Mouse (Mus musculus) T-helper 17 cell (primary cell): ENCODE results near the gene Tspan9.

Experiments
- in situ Hi-C, 2 experiments: fragments of 300-600 bp; cut with MboI, MseI; formaldehyde crosslinking; loops; 1 replicate in 1 of 2; 2 replicates in 1 of 2; pipeline ENCODE4 v1.15.1; 2025; ENCODE audit warnings: high pct_unique_total_duplicates in 2 of 2

Gene Tspan9

DNA sequence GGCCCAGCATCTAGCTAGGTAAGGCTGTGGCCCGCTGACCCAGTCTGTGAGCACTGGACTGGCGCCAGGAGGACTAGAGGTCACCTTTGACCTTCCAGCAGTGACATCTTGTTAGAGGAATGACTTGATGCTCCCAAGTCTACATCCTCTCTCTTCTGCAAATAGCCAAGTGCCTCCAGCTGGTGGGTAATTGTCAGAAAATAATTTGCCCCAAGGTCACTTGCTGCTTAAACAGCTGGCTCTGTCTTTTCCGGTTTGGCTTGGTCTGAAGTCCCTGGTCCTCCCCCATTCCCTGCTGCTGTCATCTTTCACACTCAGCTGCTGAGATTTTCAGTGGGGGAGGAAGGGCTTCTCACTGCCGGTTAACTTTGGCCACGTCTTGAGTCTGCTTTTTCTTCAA is 210.7 kb downstream of the Tspan9 start:
- in situ Hi-C loops: loop anchor here in 1 of 2 experiments (5.0 kb wide), 1 partner anchor 385 kb away; no protein-coding TSS in a partner anchor

DNA sequence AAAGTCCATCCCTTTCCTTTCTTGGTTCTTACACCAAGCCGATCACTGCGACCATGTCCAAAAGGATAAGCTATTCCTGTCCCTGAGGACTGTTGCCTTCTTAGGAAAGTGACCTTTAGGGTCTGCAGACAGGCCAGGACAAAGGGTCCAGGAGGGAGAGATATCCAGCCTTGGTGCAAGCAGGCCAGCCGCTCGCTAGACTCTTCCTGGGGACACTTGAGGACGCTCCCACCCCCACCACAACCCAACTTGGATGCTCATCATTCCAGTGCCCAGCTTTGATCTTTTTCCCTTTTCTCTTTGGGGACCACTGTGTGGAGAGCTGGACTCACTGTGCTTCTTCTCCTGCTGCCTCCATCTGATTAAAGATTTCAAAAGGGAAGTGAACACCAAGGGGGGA is 214.7 kb downstream of the Tspan9 start:
- in situ Hi-C loops: no loop called here

DNA sequence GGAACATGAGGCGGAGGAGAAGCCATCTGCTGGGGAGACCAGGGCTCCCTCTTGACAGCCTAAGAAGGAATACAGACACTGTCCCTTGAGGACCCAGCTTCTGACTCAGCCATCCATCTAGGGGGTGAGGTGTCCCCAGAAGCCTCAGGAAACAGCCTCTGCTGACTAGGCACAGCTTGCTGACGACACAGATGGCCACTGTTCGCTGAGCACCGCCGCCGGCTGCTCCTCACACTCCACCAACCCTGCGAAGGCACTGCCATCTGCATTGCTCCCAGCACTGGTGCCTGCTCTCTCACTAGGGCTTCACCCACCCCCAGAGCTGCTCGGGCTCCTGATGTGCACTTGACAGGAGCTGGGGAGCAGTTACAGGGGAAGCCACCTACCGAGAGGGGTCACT is 217.5 kb downstream of the Tspan9 start:
- in situ Hi-C loops: no loop called here

DNA sequence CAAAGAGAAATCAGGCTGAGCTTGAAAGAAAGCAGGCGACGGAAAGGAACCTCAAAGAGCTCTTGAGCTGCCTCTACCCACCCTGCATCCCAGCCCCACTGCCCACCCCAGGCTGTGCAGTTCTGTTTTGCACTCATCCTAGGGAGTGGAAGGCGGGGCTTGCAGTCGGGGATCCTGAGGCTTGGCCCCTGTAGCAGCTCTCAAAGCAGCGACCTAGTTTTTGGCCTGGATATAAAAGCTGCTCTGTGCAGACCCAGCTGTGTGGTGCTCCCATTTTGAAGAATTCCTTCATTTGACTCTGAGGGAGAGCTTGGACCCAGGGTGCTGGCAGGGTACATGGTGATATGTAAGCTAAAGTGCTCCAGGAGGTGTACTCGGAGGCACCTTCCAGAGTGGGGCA is 218.6 kb downstream of the Tspan9 start:
- in situ Hi-C loops: no loop called here

DNA sequence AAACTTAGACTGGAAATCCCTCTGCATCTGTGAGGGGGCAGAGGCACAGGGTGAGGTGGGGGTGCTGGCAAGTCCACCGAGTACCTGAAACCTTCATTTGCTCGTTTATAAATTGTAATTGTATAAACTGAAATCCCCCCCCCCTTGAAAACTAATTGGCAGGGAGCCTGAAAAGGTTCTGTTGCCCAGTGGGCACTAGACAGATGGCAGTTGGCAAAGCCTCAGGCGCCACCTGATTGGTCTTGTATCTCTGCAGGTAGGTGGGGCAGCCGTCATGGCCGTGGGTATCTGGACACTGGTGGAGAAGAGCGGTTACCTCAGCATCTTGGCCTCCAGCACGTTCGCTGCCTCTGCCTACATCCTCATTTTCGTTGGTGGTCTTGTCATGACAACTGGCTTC is 220.1 kb downstream of the Tspan9 start:
- in situ Hi-C loops: no loop called here

DNA sequence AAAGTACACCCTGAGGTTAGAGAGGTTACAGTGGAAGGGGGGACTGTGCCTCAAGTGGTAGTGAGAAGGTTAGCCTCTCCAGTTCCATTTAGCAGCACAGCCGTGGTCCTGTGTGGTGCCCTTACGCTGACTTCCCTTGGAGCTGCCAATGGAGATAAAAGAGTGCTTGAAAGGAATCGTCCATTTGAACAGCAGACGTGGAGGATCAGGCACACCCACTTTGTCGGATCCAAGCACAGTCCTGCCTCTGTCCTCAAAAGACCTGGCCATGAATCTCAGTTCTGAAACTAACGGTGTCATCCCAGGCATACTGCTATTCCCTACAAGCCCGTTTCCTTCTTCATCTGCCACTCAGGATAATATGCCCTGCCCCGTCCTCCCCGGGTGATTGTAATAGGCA is 221.4 kb downstream of the Tspan9 start:
- in situ Hi-C loops: no loop called here

DNA sequence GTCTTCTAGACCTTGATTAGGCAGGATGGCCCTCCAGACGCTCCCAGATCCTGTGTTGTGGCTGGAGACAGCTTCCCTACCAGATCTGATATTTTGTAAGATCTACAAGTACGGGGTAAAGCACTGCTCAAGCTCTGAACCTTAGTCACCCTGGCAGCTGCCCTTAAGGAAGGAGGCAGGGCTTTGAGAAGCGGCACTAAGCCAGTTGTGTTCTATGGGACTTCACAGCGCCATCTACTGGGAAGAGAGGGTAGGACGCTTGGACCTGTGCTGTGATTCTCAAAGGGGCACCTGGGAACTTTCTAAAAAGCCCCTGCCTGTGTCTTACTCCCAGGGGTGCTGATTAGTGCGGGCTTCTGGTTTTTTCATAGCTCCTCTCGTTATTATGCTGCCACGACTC is 222.7 kb downstream of the Tspan9 start:
- in situ Hi-C loops: no loop called here

DNA sequence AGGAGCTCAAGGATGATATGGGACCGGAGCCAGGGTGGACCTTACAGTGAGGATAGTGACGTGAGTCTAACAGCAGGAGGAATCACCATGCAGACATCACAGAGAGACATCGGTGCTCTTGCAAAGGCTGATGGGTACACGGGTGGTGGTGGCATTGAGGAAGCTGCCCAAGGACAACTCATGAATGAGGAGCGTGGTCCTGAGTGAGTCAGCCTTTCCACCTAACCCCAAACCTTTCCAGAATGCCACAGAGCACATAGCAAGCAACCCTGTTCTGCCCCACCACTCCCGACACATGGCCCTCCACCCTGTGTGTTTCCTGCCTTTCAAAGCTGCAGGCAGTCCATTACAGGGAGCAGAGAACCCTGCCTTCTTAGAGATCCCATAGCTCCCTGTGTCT is 223.9 kb downstream of the Tspan9 start:
- in situ Hi-C loops: no loop called here

DNA sequence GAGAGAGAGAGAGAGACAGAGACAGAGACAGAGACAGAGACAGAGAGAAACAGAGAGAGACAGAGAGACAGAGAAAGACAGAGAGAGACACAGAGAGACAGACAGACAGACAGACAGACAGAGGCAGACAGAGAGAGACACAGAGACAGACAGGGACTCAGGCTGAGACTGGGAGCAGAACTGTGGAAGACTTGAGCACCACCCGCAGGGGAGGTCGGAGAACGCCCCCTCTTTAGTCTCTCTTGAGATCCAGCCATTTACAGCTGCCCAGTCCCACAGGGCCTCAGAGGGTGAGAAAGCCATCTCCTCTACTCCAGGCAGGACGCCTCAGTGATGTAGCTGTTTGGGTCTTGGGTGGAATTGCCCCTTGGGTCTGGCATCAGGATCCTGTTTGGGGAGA is 225.7 kb downstream of the Tspan9 start:
- in situ Hi-C loops: no loop called here

DNA sequence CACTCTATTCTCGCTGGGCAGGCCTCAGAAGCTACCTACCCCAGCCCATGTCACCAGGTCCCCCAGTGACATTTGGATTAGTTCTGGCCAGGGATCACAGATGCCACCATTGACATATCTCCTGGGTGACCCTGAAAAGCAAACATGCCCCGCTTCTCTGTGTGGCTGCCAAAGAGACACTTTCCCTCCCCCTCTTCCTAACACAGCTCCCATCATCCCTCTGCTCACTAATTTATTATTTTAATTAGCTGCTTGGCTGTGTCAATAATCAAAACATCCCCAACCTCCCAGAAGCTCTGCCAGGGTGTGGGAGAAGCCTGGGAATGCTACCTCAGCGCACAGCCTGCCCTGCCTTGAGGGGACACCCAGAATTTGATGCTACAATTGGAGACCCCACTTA is 226.4 kb downstream of the Tspan9 start:
- in situ Hi-C loops: no loop called here

DNA sequence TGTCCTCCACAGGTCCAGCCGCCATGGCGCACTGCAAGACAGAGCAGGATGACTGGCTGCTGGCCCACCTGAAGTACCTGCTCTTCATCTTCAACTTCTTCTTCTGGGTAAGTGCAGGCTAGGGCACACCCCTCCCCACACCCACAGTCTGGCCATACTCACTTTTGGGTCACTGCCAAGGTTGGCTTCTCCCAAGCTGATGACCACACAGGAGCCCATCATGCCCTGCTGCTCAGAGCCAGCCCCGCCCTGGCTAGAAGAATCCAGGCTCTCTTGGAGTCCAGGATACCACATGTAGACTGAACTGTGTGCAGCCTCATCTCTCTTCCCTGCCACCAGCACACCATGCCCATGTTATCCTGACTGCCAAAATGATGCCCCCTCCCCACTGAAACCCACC is 230.5 kb downstream of the Tspan9 start:
- in situ Hi-C loops: no loop called here

DNA sequence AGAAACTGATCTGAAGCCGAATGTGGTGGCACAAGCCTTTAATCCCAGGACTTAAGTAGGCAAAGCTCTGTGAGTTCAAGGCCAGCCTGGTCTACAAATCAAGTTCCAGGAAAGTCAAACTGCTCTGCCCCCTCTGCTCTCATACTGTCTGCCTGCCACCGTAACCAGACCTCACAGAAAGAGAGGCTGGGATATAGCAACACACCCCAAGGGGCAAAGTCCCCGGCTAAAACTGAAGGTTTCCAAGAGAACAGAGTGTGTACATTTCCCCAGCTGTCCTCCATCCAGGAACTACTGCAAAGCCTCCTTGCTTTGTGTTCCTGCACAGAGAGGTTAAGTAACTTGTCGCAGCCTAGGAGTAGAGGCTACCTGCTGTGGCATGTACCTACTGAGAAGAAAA is 231.7 kb downstream of the Tspan9 start:
- in situ Hi-C loops: no loop called here
